Mouse (Mus musculus): Measurements from ENCODE around the gene Rnft2.

DNA sequence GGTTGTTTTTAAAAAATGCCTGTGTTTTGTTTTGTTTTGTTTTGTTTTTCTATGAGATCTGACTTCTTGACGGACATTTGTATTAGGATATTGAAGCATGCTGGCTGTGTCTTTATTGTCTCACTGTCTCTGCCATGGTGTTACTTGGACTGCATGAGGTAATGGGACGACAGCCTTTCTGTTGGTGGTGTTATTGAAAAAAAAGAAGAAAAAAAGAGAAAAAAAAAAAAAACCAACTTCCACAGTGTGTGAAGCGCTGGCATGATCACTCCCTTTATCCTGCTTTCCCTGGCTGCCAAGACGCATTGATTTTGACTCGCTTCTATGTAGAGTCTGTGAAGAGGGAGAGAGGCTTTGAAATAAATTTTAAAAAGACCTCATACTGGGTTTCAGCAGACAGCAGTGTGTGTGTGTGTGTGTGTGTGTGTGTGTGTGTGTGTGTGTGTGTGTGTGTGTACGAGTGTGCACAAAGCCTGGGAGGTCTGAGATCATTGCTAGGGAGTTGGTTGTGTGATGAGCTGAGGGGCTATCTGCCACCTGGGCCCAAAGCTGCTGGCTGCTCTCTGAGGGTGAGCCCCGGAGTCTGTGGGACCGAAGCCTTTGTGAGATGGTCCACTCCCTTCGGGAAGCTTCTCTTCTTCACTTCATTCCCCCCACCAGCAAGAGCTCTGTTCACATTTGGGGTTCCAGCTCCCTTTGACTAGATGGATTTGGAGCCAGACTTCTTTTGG is 57.8 kb downstream of the Rnft2 start:
- no peak for TF ChIP-seq MYOD1 (IDR thresholded peaks at IDR 0.05; ENCODE audit: control insufficient read depth in 1 of 3, insufficient read length in 2 of 3, low read depth in 2 of 3)
- no peak for TF ChIP-seq POLR2A (IDR thresholded peaks at IDR 0.05; ENCODE audit: insufficient read length, low read depth)
- no peak for TF ChIP-seq USF1 (IDR thresholded peaks at IDR 0.05; ENCODE audit: low read depth)
- no peak for TF ChIP-seq E2F4 (IDR thresholded peaks at IDR 0.05; ENCODE audit: insufficient read depth)
- TF ChIP-seq MYOG (IDR thresholded peaks at IDR 0.05; ENCODE audit: control insufficient read depth in 1 of 3, insufficient read depth in 1 of 3, insufficient read length in 2 of 3, low read depth in 2 of 3): no peak
- TF ChIP-seq SRF (IDR thresholded peaks at IDR 0.05; ENCODE audit: control insufficient read depth, insufficient read length, low read depth): no peak
- no peak for TF ChIP-seq POLR2AphosphoS2 (IDR thresholded peaks at IDR 0.05; ENCODE audit: insufficient read length, low read depth)
- no peak for TF ChIP-seq MAX (IDR thresholded peaks at IDR 0.05; ENCODE audit: low read depth)
- no peak for TF ChIP-seq TCF12 (IDR thresholded peaks at IDR 0.05; ENCODE audit: insufficient read depth, poor library complexity, severe bottlenecking)
- TF ChIP-seq REST (IDR thresholded peaks at IDR 0.05; ENCODE audit: insufficient read depth, insufficient read length): no peak
- no peak for TF ChIP-seq CEBPB (IDR thresholded peaks at IDR 0.05; ENCODE audit: insufficient read depth, poor library complexity, severe bottlenecking)
- TF ChIP-seq TCF3 (IDR thresholded peaks at IDR 0.05; ENCODE audit: insufficient read length, low read depth): no peak
